Mouse (Mus musculus) ovary, postnatal 36 days (tissue): Measurements from ENCODE around the gene Npr2.
"Not testable (repeated sequence)": the region's sequence is repeated elsewhere in the genome, so short reads cannot be mapped to it uniquely, and the experiment has no call there.

Experiments used
- DNase-seq: peaks from one replicate; pipeline ENCODE4 v3.0.0; 2022; ENCODE audit warnings: low spot score, mixed read lengths

The Npr2 gene

GRCm38 (mm10) chr4:43631046-43631955, at the start of gene Npr2:
Npr2 (plus strand) TSS chr4:43631935.
- peak; percentile 80 for DNase-seq

GRCm38 (mm10) chr4:43582241-43582640, 49.5 kb upstream of the Npr2 start:
- DNase-seq: no peak

DNA sequence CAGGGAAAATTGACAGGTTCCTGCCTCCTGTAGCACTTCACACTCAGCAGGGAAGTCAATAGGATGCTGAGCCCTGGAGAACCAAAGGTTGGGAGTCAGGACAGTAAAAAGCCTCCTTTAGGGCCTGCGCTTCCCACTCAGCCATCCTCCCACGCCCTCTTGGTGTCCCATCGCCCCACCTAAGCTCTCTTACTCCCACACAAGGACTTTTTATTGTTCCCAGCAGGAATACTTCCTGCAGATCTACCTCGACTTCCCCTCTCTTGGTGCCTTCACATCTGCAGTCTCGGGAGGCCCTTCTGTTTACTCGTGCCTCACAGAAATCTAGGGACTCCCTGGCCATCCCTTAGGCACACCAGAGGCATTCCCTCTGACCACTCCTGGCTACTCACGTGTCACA, 48.3 kb upstream of the Npr2 start:
- no peak for DNase-seq

GRCm38 (mm10) chr4:43584444-43585416, 47.0 kb upstream of the Npr2 start, which contains the start of gene Msmp:
Msmp (minus strand) TSS chr4:43584494.
- DNase-seq: no peak

DNA sequence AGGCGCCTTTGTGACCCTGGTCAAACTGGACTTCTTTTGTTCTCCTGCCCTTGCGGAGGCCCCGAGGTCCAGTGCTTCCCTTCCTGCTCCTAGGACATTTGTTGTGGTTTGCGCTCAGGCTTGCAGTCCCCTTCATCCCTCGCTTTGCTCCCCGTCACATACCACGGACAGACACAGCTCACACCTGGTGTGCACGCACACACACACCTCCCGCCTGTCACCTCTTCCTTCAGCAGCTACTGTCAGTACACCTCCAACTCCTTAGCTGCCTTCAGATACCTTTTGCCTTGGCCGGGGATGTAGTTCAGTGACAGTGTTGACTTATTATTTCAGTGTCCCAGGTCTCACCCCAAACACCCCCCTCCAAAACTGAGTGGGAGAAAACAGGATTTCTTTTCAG, 46.1 kb upstream of the Npr2 start:
- no peak for DNase-seq

DNA sequence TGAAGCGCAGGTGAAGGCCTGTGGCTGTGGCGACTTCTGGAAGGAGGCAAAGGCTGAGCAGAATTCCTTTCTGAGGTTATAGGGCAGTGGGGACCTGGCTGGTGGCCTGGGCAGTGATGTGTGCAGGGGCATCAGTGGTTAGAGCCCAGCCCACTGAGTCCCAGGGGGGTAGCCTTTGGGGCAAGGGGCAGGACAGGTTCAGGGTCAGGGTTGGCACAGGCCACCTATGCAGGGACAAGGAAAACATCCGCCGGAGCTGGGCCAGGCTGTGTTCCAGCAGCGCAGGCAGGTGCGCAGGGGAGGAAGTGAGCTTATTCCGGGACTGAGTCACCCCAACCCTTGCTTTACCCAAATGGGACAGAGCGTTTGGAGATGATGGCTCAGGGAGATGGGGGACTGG, 45.3 kb upstream of the Npr2 start:
- peak; percentile 46 for DNase-seq

GRCm38 (mm10) chr4:43587681-43588080, 44.1 kb upstream of the Npr2 start:
- DNase-seq: no peak

DNA sequence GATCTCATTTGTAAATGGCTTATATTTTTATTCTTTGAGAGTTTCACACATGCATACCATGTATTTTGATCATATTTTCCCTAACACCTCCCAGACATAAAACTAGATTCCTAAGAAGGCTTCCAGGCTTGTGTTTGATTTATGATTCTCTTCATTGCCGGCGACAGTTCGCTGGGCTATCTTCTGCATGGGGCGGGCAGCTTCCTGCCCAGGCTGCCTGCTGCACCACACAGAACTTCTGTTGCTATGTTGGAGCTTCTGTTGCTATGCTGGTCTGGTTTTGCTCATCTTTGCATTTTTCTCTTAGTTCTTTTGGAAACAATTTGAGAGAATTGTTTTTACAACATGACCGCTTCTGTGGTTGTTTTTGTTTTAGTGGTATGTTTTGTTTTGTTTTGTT, 40.2 kb upstream of the Npr2 start:
- DNase-seq: no peak

DNA sequence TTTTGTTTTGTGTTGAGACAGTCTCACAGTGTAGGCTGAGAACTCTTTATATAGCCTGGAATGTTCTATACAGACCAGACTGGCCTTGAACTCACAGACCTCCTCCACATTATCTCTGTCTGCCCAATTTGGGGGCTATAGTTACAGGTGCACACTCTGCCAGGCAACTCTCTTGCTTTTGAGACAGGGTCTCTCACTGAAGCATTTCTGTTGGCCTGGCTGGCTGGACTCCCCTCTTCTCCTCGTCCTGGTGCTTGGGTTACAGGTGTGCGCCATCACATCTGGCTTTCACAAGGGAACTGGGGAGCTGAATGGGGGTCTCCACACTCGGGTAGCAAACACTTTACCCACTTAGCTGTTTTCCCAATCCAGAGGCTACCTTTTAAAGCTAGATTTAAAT, 39.8 kb upstream of the Npr2 start:
- no peak for DNase-seq

- no peak for DNase-seq
Observed at GRCm38 (mm10) chr4:43593453-43593852, 38.3 kb upstream of the Npr2 start.

- not testable (repeated sequence) for DNase-seq
Observed at GRCm38 (mm10) chr4:43596597-43596996, 35.1 kb upstream of the Npr2 start.

DNA sequence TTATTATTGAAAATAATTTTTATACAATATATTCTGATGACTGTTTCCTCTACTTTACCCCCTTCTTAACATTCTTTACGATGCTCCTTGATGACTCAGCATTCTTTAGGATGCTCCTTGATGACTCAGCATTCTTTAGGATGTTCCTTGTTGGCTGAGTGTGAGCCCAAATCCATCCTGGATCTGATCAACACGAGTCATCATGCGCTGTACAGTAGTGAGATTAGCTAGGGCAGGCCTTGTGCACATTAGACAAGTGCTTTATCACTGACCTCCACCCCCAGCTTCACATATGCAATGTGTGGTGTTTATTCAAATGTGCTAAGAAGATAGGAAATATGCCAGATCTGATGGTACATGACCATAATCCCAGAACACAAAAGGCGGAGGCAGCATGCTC, 33.5 kb upstream of the Npr2 start:
- no peak for DNase-seq

GRCm38 (mm10) chr4:43598650-43599380, 32.9 kb upstream of the Npr2 start:
- DNase-seq: no peak

GRCm38 (mm10) chr4:43600195-43600934, 31.4 kb upstream of the Npr2 start:
- DNase-seq: no peak

DNA sequence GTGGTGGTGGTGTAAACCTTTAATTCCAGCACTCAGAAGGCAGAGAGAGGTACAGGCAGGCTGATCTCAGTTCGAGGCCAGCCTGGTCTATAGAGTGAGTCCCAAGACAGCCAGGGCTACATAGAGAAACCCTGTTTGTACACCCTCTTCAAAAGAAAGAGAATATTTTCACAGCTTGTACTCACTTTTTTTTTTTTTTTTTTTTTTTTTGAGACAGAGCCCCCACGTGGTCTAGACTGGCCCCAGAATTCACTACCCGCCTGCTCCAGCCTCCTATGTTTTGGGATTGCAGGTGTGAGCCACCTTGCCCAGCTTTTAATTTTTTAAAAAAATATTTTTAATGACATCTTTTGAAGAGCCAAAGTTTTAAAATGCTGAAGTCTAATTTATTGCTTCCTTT, 27.6 kb upstream of the Npr2 start:
- DNase-seq: no peak

GRCm38 (mm10) chr4:43604751-43605685, 26.7 kb upstream of the Npr2 start:
- DNase-seq: no peak

- no peak for DNase-seq
Observed at GRCm38 (mm10) chr4:43612534-43612933, 19.2 kb upstream of the Npr2 start.

DNA sequence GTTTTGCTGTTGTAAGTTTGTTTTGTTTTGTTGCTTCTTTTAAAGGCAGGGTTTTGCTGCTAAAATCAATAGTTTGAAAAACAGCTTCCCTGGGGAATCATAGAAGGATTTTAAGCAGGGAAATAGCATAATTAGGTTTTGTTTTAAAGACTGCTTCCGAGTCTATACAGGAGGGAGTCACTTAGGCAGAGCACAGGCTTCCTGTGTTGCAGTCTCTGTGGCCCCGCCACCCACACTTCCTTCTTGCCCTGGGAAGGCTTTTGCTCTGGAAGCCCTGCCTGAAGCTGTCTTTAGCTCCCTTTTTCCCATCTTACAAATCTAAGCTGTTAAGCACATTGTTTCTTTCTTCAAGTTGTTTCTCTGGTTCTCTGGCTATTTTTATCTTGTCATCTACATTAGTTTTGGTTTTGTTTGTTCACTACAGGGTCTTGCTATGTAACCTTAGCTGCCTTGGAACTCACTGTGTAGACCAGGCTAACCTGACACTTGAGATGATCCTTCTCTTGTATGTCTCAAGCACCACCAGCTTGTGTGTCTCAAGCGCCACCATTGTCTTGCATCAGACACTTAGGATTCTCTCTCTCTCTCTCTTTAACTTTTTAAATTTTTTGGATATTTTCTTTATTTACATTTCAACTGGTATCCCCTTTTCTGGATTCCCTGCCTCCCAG, 18.5 kb upstream of the Npr2 start:
- DNase-seq: no peak

DNA sequence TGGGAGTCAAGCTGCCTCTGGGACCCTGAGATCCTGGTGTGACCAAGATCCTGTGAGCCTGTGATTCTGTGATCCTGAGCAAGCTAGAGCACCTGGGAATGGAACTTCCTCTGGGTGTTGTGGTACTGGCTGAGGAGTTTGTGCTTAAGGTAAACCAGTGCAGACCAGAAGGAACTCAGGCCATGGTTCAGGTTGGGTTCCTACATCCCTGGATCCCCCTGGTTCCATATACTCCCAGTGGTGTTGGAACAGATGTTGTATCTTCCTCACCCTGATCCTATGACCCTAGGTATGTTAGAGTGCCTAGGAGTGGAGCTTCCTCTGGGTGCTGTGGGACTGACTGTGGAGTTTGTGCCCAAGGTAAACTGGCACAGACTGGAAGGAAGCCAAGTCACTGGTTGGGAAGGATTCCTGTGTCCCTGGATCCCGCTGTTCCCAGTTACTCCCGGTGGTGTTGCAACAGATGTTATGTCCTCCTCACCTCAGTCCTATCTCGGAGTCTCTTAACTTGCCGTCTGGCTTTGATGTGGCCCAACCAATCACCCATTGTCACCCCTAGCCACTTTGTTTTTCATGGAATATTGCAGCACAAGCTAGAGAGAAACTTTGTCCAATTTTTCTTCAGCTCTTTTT, 11.5 kb upstream of the Npr2 start:
- no peak for DNase-seq
